Mouse (Mus musculus) kidney, postnatal 0 days (tissue): Measurements from ENCODE around the gene Zfp821. TPM values are rescaled to one million over a fixed set of nuclear protein-coding genes. Genes with fewer than 3 reads are reported as not detected.
A peak's percentile ranks its signal among the peaks of the same experiment; 100 is the strongest.

ENCODE experiments used
- ATAC-seq: fragments of 200-750 bp; cut with Nextera tagmentation; replicated peaks from 2 replicates; pipeline ENCODE4 v1.8.0; 2017; ENCODE audit warnings: low read depth, moderate number of reproducible peaks, moderate TSS enrichment, moderate library complexity; ENCODE audit not compliant: low FRiP score
- DNase-seq: peaks from one replicate; pipeline ENCODE4 v3.0.0-alpha.2; 2016; ENCODE audit warnings: low spot score
- H3K27ac ChIP-seq: fragments of 300-500 bp; sonication (generic); 2 replicates; pipeline ENCODE4 v1.5.1; 2014; ENCODE audit warnings: mild to moderate bottlenecking
- H3K27me3 ChIP-seq: fragments of 300-500 bp; sonication (generic); 2 replicates; pipeline ENCODE4 v1.6.1; 2014; ENCODE audit warnings: low read length, mixed read lengths; ENCODE audit not compliant: insufficient read depth
- H3K36me3 ChIP-seq: fragments of 300-500 bp; sonication (generic); 2 replicates; pipeline ENCODE4 v1.6.1; 2014; ENCODE audit warnings: low read length, mixed read lengths; ENCODE audit not compliant: insufficient read depth
- H3K4me1 ChIP-seq: fragments of 300-500 bp; sonication (generic); replicated peaks from 2 replicates; pipeline ENCODE4 v1.6.1; 2014; ENCODE audit warnings: antibody characterized with exemption, low read length, mixed read lengths; ENCODE audit not compliant: insufficient read depth
- H3K4me2 ChIP-seq: fragments of 300-500 bp; sonication (generic); 2 replicates; pipeline ENCODE4 v1.6.1; 2014; ENCODE audit warnings: mild to moderate bottlenecking, low read length, moderate library complexity, mixed read lengths
- H3K4me3 ChIP-seq: fragments of 300-500 bp; sonication (generic); replicated peaks from 2 replicates; pipeline ENCODE4 v1.5.1; 2014; ENCODE audit warnings: low read depth, low read length
- H3K9ac ChIP-seq: fragments of 300-500 bp; sonication (generic); 2 replicates; pipeline ENCODE4 v1.6.1; 2014; ENCODE audit warnings: low read depth, low read length
- H3K9me3 ChIP-seq: fragments of 300-500 bp; sonication (generic); replicated peaks from 2 replicates; pipeline ENCODE4 v1.6.1; 2016; ENCODE audit warnings: low read length, inconsistent platforms, mixed read lengths
- CTCF ChIP-seq: IDR thresholded peaks from 2 replicates; pipeline ENCODE4 v1.5.1; 2016; ENCODE audit warnings: antibody characterized with exemption, low read depth, mild to moderate bottlenecking, moderate library complexity
- WGBS: fragments of 180-500 bp; shearing (Covaris S2); extraction: QIAGEN DNeasy Blood & Tissue Kit; methylation state at CpG from one replicate; pipeline ENCODE4 v1.1.7; 2014; 5-methylcytosine and 5-hydroxymethylcytosine counted together
- polyA plus RNA-seq: library from polyadenylated mRNA; unstranded; fragments of >200 nt; fragmentation: Nextera tagmentation; extraction: Ambion mirVana; gene quantifications from 2 replicates; pipeline ENCODE4 v1.2.1, GENCODE M21; 2015

The Zfp821 gene
- polyA plus RNA-seq, 1 experiment from 2014 or later, result 21.9 TPM

DNA sequence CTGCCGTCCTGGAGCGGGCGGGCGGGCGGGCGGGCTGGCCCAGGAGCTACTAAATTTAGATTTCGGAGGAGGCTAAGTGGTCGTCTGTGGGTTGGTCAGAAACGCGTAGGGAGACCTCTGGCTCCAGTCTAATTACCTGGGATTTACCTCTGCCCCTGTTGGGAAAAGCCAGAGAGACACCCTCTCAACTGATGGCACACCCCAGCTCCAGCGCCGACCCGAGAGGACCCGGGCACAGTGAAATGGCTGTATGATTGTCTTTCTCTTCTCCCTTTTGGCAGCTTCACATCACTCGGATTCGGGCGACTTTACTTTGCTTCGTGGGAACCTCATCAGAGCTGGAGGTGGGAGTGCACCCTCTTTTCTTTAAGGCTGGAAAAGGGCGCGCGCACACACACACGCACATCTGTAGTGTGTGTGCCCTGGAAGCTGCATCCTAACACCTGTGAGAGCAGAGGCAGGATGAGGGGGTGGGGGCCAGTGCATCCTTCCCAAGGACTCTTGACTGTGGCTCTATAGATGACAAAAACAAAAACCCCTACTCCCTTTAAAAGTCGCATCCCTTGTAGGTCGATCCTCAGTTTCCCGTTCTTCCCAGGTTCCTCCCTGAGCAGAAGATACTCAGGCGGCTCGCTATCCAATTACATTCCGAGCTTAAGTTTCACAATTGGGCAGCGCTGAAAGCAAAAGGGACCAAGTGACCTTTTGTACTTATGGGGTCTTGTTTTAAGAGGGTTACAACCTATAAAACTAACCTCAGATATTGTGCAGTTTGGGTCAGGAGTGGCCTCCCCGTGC, 929 bp downstream of the Zfp821 start:
- Histone ChIP-seq H3K36me3 (peaks cover 15% of the 10 kb centered on the region), H3K9me3 (no peaks in the 10 kb centered on the region), H3K9ac (peak overlapping the region; percentile 99), H3K27me3 (no peaks in the 10 kb centered on the region), H3K27ac (peak overlapping the region; percentile 95), H3K4me3 (peak overlapping the region; percentile 99), H3K4me2 (peak overlapping the region; percentile 87), H3K4me1 (peaks cover 4% of the 10 kb centered on the region)
- ATAC-seq (peak; percentile 11; the same call in 1 of the 2 replicates), DNase-seq (peak; percentile 61)
- no peak for TF ChIP-seq CTCF
- WGBS, result under 1% methylated on average over 25 of the region's 30 CpGs

DNA sequence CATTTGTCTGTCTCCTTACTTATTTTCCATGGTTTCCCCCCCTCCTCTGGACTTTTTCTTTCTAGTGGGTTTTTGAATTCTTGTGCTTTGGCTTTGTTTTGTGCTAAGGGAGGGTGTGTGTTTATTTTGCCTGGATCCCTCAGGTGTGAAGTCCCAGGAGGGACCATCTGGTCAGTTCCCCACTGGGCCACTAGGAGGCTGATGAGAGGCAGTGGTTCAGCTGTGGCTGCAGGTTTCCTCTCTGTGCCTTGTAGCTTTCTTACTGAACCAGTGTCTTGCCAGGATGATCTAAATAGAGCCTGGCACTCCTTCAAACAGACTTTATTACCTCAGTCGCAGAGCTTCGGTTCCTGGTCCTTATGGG, 1.5 kb downstream of the Zfp821 start:
- Histone ChIP-seq H3K9me3 (no peaks in the 10 kb centered on the region), H3K9ac (no peak overlapping the region), H3K27me3 (no peaks in the 10 kb centered on the region), H3K27ac (no peak overlapping the region), H3K4me3 (peak overlapping the region; percentile 99), H3K4me2 (peak overlapping the region; percentile 87), H3K4me1 (peaks cover 4% of the 10 kb centered on the region), H3K36me3 (peaks cover 20% of the 10 kb centered on the region)
- peak; percentile 88 for DNase-seq
- peak; percentile 76 for TF ChIP-seq CTCF
- 2% methylated on average over 2 of the region's 2 CpGs for WGBS
- ATAC-seq, result peak; percentile 65; the same call in 1 of the 2 replicates

DNA sequence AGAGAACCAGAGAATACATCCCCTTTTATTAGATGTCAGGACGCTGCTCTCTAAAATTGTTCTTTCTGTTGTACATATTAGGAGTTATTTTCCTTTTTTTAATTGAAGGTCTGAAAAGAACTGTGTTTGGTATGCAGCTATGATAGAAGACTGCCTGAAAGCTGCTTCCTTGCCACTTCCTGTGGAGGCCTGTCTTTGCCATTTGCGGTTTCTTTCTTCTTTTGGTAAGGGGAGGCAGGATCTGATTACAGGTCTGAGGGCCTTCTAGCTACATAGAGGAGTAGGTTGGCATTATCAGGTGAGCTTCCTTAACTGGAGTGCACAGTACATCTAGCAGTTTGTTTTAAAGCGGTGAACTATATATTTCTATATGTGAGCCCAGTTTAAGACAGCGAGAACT, 2.6 kb downstream of the Zfp821 start:
- Histone ChIP-seq H3K27ac (no peak overlapping the region), H3K27me3 (no peaks in the 10 kb centered on the region), H3K4me2 (no peak overlapping the region), H3K9me3 (no peaks in the 10 kb centered on the region), H3K36me3 (peaks cover 29% of the 10 kb centered on the region), H3K4me1 (peaks cover 4% of the 10 kb centered on the region), H3K4me3 (no peak overlapping the region), H3K9ac (no peak overlapping the region)
- DNase-seq (no peak), ATAC-seq (no peak)
- 88% methylated on average over 4 of the region's 4 CpGs for WGBS
- TF ChIP-seq CTCF, result no peak

DNA sequence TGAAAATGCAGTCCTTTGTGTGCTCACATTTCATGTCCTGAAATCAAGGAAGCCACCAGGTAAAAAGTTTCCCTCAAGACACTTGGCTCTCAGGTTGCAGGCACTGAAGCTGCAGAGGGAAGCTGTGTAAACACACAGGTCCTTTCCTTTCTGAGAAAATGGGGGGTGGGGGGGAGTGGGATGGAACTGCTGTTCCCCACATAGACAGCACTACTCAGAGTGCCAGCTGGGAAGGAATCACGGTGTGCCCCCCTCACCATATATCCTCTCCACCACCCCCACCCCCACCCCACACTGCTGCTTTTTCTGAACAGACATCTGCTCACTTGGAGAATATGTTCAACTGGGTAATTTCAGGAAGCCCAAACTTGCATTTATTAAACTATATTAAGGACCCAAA, 7.2 kb downstream of the Zfp821 start:
- Histone ChIP-seq H3K9me3 (no peaks in the 10 kb centered on the region), H3K4me3 (no peak overlapping the region), H3K4me2 (no peak overlapping the region), H3K27ac (no peak overlapping the region), H3K9ac (no peak overlapping the region), H3K36me3 (peaks cover 62% of the 10 kb centered on the region), H3K4me1 (no peaks in the 10 kb centered on the region), H3K27me3 (no peaks in the 10 kb centered on the region)
- WGBS, result 95% methylated on average over 1 of the region's 1 CpGs
- ATAC-seq (no peak), DNase-seq (no peak)
- TF ChIP-seq CTCF, result no peak

DNA sequence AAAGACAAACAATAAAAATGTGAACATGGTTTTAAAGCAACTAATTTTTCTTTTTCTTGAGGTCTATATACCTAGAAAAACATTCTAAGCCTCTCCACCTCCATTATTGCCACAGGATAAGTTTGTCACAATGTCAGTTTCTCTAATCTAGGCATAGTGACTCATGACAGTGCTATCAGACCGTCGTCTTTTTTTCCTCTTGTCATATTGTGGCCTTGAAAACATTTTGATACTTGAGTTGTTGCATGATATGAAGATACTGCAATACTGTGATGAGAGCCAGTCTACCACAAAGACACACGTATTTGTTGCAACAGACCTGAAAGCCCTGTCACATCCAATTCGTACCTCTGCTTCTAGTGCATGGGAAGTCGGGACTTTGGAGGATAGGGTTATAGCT, 9.6 kb downstream of the Zfp821 start:
- Histone ChIP-seq H3K9me3 (no peaks in the 10 kb centered on the region), H3K4me3 (no peak overlapping the region), H3K4me1 (no peaks in the 10 kb centered on the region), H3K27me3 (no peaks in the 10 kb centered on the region), H3K27ac (no peak overlapping the region), H3K9ac (no peak overlapping the region), H3K36me3 (peaks cover 65% of the 10 kb centered on the region), H3K4me2 (no peak overlapping the region)
- TF ChIP-seq CTCF, result no peak
- WGBS, result 92% methylated on average over 5 of the region's 5 CpGs
- ATAC-seq (no peak), DNase-seq (no peak)

DNA sequence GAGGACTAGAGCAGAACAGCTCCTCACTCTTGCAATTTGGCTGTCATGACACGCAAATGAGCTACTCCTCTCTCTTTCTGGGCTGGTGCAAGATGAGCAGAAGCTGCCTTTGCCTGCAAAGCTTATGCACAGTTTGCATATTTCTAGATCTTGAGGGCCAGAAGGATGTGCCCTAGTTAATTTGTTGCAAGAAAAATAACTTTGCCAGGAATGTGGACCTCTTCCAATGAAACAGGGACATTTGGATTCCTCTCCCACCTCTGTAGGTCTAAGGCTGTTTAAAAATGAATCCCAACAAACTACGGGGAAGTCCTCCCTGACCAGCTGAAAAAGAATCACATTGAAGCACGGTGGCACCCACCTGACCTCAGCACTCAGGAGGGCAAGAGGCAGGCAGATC, 19.8 kb downstream of the Zfp821 start:
- no peak overlapping the region for H3K4me2 ChIP-seq
- peaks cover 60% of the 10 kb centered on the region for H3K36me3 ChIP-seq
- no peak for DNase-seq
- no peak for ATAC-seq
- no peaks in the 10 kb centered on the region for H3K9me3 ChIP-seq
- WGBS, result 73% methylated on average over 3 of the region's 3 CpGs
- no peak overlapping the region for H3K9ac ChIP-seq
- no peak for TF ChIP-seq CTCF
- H3K27ac ChIP-seq, result no peak overlapping the region
- H3K4me1 ChIP-seq, result no peaks in the 10 kb centered on the region
- H3K27me3 ChIP-seq, result no peaks in the 10 kb centered on the region
- H3K4me3 ChIP-seq, result no peak overlapping the region

DNA sequence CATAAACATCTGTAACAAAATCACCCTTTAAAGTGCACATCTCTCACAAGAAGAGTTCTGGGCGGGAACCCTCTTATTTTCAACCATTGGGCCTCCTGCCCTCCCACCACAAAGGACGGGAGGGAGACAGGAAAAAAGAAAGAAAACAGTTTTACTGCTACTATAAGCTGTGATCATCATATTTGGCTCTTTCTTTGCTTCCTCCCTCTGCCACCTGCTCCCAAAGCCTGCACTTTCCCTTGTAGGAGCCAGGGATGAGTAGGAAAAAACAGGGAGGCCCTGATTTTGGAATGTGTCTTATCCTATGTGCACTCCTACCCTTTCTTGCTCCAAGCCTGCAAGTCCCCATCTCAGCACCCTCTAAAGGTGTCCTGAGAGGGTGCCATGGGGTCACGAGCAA, 25.7 kb downstream of the Zfp821 start:
- Histone ChIP-seq H3K4me3 (no peak overlapping the region), H3K27ac (no peak overlapping the region), H3K4me1 (peaks cover 4% of the 10 kb centered on the region; the same call in 1 of the 2 replicates), H3K9ac (no peak overlapping the region), H3K27me3 (no peaks in the 10 kb centered on the region), H3K4me2 (no peak overlapping the region), H3K9me3 (no peaks in the 10 kb centered on the region), H3K36me3 (peaks cover 31% of the 10 kb centered on the region; the same call in 1 of the 2 replicates)
- DNase-seq (no peak), ATAC-seq (no peak)
- WGBS, result 67% methylated on average over 3 of the region's 3 CpGs
- no peak for TF ChIP-seq CTCF
